Mouse (Mus musculus) activated CD4-positive, CD25-positive, alpha-beta regulatory T cell, adult 4 months (primary cell): ENCODE data around the gene Tmem184b. TPM values are rescaled to one million over a fixed set of nuclear protein-coding genes. Genes with fewer than 3 reads are reported as not detected.

Source experiments
- ATAC-seq: one replicate; pipeline ENCODE4 v1.8.0; 2017
- polyA plus RNA-seq, 2 experiments: library from polyadenylated mRNA; unstranded; fragments of 100-300 nt; shearing (Covaris generic); gene quantifications; one replicate each; pipeline ENCODE4 v1.2.1; 2017

Gene Tmem184b
- polyA plus RNA-seq, 2 experiments from 2014 or later: 9.3 to 18.1 TPM

DNA sequence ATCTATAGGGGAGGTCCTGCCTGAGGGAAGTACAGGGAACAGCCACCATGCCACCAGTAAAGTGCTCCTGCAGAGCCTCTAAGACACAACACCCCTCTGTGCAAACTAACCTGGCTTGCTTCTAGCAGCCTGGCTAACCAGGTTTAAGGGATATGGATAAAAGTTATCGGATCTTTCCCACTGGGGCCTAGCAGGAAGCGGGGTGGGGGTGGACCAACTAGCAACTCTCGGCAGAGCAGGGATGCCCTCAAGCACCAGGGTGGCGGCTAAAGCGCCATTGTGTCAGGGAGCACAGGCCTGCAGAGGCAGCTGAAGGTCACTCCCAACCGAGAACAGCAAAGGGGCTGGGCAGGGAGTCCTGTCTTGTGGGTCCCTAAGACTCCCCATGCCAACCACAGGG is 39.2 kb downstream of the Tmem184b start:
- ATAC-seq: no peak

DNA sequence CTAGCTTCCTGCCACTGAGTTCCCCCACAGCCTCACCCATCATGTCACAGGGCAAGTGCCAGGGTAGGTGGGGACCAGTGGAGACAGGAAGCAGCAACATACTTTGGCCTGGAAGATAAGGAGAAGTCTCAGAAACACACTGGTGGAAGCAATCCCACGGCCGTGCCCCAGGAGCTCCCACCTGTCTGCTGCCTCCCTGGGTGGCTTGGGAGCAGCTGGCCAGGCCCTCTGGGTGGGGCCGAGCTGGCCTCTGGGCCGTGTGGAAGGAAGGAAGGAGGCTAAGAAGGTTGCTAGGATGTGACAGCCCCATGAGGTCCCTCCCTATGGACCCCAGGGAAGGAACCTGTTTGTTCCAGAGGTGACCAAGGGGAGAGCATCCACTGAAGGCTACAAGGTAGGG is 42.3 kb downstream of the Tmem184b start:
- ATAC-seq: no peak

- no peak for ATAC-seq
These were observed 43.0 kb downstream of the Tmem184b start for GRCm38 (mm10) chr15:79360371-79360770.

DNA sequence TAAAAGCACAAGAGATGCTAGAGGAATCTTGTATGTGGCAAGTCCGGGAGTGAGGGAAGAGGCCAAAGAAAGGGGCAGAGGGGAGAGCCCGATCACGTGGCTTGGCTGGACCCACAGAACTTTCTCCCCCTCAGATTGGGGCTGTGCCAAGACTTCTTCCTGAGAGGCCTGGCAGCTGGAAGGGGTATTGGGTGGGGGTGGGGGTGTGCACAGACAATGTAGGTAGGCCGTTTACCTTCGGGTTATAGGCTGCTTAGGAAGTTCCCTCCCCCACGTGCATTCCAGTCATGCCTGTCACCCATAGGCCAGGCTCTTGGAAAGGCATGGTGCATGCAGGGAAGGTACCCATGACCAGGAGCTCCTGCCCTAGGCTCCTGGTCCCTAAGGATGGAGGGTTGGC is 43.4 kb downstream of the Tmem184b start:
- no peak for ATAC-seq

DNA sequence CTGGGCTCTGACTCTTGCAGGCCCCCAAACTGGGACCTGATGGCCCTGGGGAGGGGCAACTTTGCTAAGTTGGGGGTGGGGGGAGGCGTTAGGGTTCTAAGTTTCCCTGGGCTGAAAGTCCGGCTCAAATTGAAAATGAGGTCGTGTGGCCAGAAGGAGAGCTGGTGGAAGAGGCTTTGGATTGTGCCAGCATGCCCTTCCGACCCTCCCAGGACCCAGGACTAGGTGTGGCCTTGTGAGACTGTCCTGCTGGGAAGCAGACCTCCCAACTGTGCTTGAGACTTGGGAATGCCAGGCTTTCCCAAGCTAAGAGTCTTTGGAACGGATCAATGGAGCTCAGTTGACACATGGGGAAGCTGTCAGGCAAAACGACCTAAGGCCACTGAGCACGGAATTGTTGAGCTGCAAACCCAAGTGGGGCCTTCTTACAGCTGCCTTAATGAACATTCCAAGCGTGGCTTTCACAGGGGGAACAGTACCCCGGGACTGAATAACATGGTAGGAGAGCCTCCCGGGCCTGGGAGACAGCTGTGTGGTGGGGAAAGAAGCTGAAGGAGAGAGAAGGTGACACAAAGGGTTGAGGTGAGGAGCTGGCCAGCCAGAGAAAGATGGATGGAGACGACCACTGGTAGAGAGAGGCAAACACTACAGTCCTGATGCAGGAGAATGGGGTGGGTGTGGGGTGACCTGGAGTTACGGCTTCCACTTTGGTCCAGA is 45.2 kb downstream of the Tmem184b start:
- no peak for ATAC-seq

GRCm38 (mm10) chr15:79357036-79357911 is 46.1 kb downstream of the Tmem184b start:
- peak; percentile 64 for ATAC-seq

GRCm38 (mm10) chr15:79356481-79356880 is 46.9 kb downstream of the Tmem184b start:
- no peak for ATAC-seq

GRCm38 (mm10) chr15:79354619-79355018 is 48.8 kb downstream of the Tmem184b start:
- ATAC-seq: no peak

GRCm38 (mm10) chr15:79353690-79354305 is 49.6 kb downstream of the Tmem184b start:
- ATAC-seq: no peak

- no peak for ATAC-seq
These were observed 50.9 kb downstream of the Tmem184b start for GRCm38 (mm10) chr15:79352479-79352878.

DNA sequence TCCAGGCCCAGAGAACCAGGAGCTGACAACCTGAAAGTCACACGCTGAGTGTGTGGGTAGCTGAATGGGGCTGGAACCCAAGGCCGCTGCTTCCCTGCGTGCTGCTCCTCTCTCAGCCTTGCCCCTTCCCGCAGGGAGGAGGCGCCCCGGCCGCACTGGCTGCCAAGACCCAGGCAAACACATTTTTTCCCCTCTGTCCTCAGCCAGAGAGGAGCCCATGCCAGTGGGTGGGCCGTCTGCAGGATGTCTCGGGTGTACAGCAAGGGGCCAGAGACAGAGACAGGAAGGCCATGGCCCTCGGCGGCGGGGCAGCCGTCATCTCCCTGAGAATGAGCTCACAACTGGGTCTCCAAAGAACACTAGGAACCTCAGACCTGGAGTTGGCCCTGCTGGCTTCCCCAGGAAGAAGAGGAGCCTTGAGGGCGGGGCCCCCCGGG is 52.0 kb downstream of the Tmem184b start:
- no peak for ATAC-seq

DNA sequence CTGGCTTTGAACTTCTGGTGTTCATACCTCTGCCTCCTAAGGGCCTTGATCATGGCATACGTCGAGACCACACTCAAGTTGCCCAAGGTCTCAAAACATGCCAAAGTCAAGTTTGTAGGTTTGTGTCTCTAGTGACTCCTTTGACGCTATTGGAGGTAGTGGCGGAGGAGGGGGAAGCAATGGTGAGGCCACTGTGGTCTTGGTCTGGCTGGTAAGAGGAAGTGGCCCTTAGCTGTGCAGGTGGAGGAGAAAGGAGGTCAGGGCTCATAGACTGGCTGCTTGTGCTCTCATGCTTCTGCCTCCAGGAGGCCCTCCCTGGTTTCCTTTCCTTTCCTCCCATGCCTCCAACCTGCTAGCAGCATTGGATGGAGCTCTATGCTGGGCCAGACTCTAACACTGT is 52.5 kb downstream of the Tmem184b start:
- ATAC-seq: no peak

GRCm38 (mm10) chr15:79348651-79349050 is 54.7 kb downstream of the Tmem184b start:
- ATAC-seq: no peak

DNA sequence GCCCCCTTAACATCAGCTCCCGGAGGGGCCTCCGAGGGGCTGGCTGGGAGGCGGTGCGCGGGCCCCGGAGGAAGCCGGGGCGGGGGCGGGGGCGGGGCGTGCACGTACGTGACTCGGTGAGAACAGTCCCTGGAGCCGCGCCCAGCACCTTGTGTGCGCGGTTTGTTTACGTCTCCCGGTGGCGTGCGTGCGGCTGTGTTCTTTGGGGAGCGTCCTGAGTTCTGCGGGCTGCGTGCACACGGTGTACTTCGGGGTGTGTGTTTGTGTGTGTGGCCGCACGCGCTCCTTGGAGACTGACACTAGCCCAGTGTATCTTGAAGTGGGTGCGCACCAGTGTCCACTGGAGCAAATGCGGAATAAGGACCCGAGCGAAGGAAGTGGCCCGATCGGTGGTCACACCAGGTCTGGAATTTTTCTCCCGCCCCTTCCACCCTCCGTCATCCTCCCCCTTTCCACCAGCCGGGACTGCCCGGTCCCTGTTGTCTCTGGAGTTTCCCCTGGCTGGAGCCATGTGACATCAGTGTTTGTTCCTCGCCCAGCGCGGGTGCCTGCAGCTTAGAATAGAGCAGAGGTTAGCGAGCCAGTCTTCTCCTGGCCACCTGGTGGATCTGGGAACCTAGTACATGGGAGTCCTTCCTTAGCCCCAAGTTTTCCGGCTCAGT is 55.4 kb downstream of the Tmem184b start:
- ATAC-seq: peak; percentile 65

- peak; percentile 75 for ATAC-seq
These were observed 56.1 kb downstream of the Tmem184b start for GRCm38 (mm10) chr15:79347165-79347844.

DNA sequence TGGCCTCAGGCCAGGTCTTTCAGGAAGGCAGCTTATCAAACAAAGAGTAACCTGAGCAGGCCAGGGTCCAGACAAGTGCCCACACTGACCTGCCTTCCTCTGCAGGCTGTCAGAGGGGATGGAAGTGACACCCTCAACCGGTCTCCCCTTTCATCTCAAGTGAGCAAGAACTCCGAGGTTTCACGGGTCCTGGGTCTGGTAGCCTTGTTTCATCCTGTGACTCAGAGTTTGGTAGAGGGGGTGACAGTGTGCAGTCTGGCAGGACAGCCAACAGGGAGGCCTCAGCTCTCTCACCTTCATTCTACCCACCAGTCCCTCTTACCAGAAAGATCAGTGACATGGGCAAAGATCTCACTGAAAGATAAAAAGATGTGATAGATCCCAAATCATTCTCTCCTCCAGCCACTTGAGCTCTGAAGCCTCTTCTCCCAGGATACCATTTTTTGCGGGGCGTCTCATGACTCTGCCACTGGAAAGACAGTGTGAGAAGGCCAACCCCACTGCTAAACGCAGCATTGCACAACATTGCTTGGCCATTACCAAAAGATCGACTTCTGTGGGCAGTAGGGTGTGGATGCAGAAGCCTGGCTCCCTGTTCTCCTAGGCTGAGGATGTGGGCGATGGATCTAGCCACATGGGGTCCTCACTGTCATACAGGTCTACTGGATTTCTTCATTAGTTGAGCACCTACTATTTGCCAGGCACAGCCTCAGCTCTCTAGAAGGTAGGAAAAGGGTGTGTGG is 57.1 kb downstream of the Tmem184b start, which contains the start of gene Maff:
TSS of gene Maff (plus strand) at position 571 of the 743 bp plus-strand sequence.
- ATAC-seq: no peak

DNA sequence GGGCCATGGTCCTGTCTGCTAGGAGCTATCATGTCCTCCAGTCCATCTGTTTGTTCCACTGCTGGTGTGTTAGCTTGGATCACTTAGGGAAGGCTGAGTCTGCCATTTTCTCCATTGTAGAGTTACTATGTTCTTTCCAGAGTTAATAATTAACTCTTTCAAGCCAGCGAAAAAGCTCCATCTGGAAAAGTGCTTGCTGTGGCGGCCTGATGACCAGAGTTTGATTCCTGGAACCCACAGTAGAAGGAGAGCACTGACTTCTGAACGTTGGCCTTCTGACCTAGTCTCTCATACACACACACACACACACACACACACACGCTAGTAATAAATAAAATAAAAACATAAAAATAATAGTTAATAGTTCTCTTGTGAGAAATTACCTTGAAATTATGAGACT is 58.7 kb downstream of the Tmem184b start:
- ATAC-seq: no peak

DNA sequence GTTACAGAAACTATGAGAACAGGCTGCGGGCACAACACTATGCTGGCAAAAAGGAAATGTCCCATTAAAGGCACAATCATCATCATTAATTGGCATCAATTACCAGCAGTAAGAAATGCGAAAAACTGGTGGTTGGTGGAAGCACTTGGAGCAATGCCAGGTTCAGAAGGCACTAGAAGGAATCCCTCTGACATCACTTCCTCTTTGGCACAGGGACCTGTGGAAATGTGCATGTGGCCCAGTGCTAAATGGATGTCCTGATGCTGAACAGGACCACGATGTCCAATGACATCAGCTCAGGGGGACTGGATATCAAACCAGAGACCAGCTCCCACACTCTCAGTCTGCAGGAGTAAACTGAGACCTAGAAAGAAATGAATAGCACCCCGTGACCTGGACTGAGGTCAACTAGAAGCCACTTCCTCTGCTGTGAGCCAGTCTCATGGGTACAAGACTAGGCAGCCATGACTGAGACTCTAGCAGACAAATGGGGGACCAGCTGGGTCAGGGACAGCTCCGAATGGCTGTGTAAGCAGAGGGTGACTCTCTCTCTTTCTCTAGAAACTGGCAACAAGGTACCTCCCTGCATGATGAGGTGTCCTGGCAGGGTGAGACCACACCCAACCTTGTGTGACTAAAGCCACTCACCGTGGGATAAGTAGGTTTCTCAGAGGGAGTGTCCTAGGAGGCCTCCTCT is 60.6 kb downstream of the Tmem184b start:
- no peak for ATAC-seq

- ATAC-seq: no peak
These were observed 64.4 kb downstream of the Tmem184b start for GRCm38 (mm10) chr15:79338978-79339377.

DNA sequence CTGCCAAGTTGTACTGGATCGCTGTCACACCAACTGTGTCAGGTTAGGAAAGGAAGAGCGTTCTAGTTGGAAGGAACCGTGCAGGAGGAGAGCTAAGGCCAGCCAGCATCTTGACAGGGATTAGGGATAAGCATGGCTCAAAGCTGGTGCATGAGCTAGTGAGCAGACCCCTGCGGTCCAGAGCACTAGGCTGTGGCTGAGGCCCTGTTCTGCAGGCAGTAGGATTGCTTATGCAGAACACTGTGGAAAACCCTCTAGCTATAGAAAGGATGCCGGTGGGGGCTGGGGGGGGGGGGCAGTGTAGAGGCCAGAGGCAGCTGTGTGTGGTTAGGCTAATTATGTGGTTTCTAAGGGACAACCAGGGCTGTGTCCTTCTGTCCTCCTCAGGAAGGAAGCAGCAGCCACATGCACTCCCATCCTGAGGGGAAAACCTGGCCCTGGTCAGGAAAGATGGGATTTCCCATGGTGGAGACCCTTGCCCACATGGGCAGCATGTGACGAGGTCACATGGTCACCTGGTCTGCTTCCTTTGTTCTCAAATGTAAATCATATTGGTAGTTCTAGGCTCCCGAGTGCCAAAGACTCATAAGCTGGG is 68.2 kb downstream of the Tmem184b start:
- ATAC-seq: no peak
